Mouse (Mus musculus) limb, embryonic 13.5 days (tissue): ENCODE results near the gene Fabp3. TPM values are rescaled to one million over a fixed set of nuclear protein-coding genes. Genes with fewer than 3 reads are reported as not detected.

Experiments
- ATAC-seq: fragments of 200-750 bp; cut with Nextera tagmentation; 2 replicates; pipeline ENCODE4 v1.8.0; 2017; ENCODE audit warnings: low read depth, moderate number of reproducible peaks, moderate TSS enrichment; ENCODE audit not compliant: low FRiP score
- H3K27ac ChIP-seq: fragments of 300-500 bp; sonication (generic); 2 replicates; pipeline ENCODE4 v1.5.1; 2015; ENCODE audit warnings: inconsistent platforms, mild to moderate bottlenecking, moderate library complexity
- H3K27me3 ChIP-seq: fragments of 300-500 bp; sonication (generic); 2 replicates; pipeline ENCODE4 v1.6.1; 2015; ENCODE audit warnings: mild to moderate bottlenecking, inconsistent platforms
- H3K36me3 ChIP-seq: fragments of 300-500 bp; sonication (generic); 2 replicates; pipeline ENCODE4 v1.6.1; 2015; ENCODE audit warnings: inconsistent platforms, mild to moderate bottlenecking, moderate library complexity
- H3K4me1 ChIP-seq: fragments of 300-500 bp; sonication (generic); 2 replicates; pipeline ENCODE4 v1.6.1; 2015; ENCODE audit warnings: inconsistent platforms
- H3K4me2 ChIP-seq: fragments of 300-500 bp; sonication (generic); replicated peaks from 2 replicates; pipeline ENCODE4 v1.6.1; 2015; ENCODE audit warnings: inconsistent platforms, mild to moderate bottlenecking, moderate library complexity
- H3K4me3 ChIP-seq: fragments of 300-500 bp; sonication (generic); 2 replicates; pipeline ENCODE4 v1.5.1; 2015; ENCODE audit warnings: moderate library complexity, mild to moderate bottlenecking, inconsistent platforms
- H3K9ac ChIP-seq: fragments of 300-500 bp; sonication (generic); 2 replicates; pipeline ENCODE4 v1.6.1; 2015; ENCODE audit warnings: mild to moderate bottlenecking, inconsistent platforms
- H3K9me3 ChIP-seq: fragments of 300-500 bp; sonication (generic); 2 replicates; pipeline ENCODE4 v1.6.1; 2016; ENCODE audit warnings: inconsistent platforms
- WGBS: fragments of 180-500 bp; shearing (Covaris S2); methylation state at CpG from one replicate; pipeline ENCODE4 v1.1.7; 2015; 5-methylcytosine and 5-hydroxymethylcytosine counted together
- polyA plus RNA-seq: library from polyadenylated mRNA; unstranded; fragments of >200 nt; fragmentation: Nextera tagmentation; extraction: Ambion mirVana; gene quantifications from 2 replicates; pipeline ENCODE4 v1.2.1, GENCODE M21; 2015

Gene Fabp3
- polyA plus RNA-seq, 1 experiment from 2014 or later = 27.4 TPM

- Histone ChIP-seq H3K36me3 (peaks cover 9% of the 10 kb centered on the region), H3K27ac (peak overlapping the region; percentile 86), H3K4me1 (peaks cover 21% of the 10 kb centered on the region), H3K4me2 (peak overlapping the region; percentile 84), H3K4me3 (peak overlapping the region; percentile 83), H3K9ac (peak overlapping the region; percentile 96), H3K27me3 (peaks cover 13% of the 10 kb centered on the region; the same call in 1 of the 2 replicates), H3K9me3 (no peaks in the 10 kb centered on the region)
- WGBS = under 1% methylated on average over 60 of the region's 62 CpGs
- peak; percentile 58 for ATAC-seq
These were observed 33.2 kb upstream of the Fabp3 start for GRCm38 (mm10) chr4:130275016-130275822.

DNA sequence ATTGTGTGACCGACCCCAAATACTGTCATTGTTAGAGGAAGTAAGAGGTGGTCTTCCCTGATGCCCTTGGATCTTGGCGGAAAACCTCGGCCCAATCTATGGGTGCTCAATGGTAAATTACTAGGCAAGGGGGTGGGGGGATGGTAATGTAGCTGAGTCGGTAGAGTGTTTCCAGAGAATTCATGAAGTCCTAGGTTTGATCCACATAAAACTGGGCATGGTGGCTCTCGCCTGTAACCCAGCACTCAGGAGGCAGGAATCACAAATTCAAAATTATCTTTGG is 32.6 kb upstream of the Fabp3 start:
- no peaks in the 10 kb centered on the region for H3K9me3 ChIP-seq
- H3K9ac ChIP-seq = peak overlapping the region; percentile 96
- 44% methylated on average over 5 of the region's 5 CpGs for WGBS
- H3K36me3 ChIP-seq = peaks cover 5% of the 10 kb centered on the region
- H3K4me2 ChIP-seq = peak overlapping the region; percentile 84
- H3K4me3 ChIP-seq = peak overlapping the region; percentile 83
- no peak for ATAC-seq
- H3K27me3 ChIP-seq = peaks cover 13% of the 10 kb centered on the region; the same call in 1 of the 2 replicates
- H3K4me1 ChIP-seq = peaks cover 21% of the 10 kb centered on the region
- peak overlapping the region; percentile 6; the same call in 1 of the 2 replicates for H3K27ac ChIP-seq

DNA sequence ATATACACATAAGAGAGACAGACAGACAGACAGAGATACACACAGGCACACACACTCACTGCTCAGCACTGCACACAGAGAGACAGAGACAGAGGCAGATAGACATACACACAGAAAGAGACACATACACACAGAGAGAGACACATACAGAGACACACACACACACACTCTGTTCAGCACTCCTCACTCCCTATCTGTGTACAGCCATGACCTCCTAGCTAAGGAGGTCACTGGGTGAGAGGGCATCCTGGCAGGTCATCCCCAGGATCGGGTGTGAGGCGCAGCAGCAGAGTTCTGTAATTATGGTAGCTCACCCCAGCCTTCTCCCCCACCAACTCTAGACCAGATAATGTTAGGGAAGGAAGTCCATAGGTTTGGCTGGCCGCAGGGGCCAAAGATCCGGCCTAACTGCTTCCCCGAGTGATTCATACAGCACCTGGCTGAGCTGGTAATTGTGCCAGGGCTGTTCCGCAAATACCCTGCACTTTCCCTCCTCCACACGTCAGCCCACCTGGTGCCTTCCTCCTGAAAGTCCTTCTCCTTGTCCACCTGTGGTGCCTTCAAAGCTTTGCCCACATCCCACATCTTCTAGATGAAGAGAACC is 31.7 kb upstream of the Fabp3 start:
- H3K4me3 ChIP-seq = no peak overlapping the region

DNA sequence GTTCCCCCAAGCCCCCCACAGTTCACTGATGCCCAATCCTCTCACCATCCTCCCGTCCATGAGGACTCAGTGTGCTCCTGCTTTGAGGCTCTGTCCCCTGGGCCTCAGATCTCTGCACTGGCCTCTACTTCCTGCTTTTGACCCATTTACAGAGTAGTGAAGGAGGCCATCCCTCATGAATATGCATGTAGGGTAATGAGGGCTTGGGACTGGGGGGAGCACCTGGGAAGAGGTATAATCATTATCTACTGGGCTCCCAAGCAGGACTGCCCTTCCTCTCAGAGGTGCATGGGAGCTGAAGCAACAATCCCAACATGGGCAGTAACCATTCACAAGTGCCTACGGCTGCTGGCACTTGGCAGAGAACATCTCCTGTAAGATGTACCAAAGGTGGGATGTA is 29.3 kb upstream of the Fabp3 start, which contains the start of gene Serinc2:
Gene Serinc2 (minus strand): TSS at position 101 of the 400 bp plus-strand sequence.
- Histone ChIP-seq H3K9me3 (no peaks in the 10 kb centered on the region), H3K27ac (no peak within 1 kb of the TSS), H3K4me1 (peaks cover 6% of the 10 kb centered on the region; the same call in 1 of the 2 replicates), H3K4me3 (no peak within 1 kb of the TSS), H3K9ac (no peak within 1 kb of the TSS), H3K36me3 (no peaks in the 10 kb centered on the region), H3K27me3 (peaks cover 13% of the 10 kb centered on the region; the same call in 1 of the 2 replicates), H3K4me2 (no peak within 1 kb of the TSS)
- 64% methylated on average over 2 of the region's 2 CpGs for WGBS
- no peak for ATAC-seq

More for the DNA sequence above, 31.7 kb upstream of the Fabp3 start:
- H3K9ac ChIP-seq = no peak overlapping the region
- WGBS = 56% methylated on average over 7 of the region's 7 CpGs
- H3K27me3 ChIP-seq = peaks cover 13% of the 10 kb centered on the region; the same call in 1 of the 2 replicates
- no peak overlapping the region for H3K4me2 ChIP-seq
- H3K9me3 ChIP-seq = no peaks in the 10 kb centered on the region
- H3K27ac ChIP-seq = no peak overlapping the region
- no peaks in the 10 kb centered on the region for H3K36me3 ChIP-seq
- H3K4me1 ChIP-seq = peaks cover 21% of the 10 kb centered on the region
- ATAC-seq = no peak

DNA sequence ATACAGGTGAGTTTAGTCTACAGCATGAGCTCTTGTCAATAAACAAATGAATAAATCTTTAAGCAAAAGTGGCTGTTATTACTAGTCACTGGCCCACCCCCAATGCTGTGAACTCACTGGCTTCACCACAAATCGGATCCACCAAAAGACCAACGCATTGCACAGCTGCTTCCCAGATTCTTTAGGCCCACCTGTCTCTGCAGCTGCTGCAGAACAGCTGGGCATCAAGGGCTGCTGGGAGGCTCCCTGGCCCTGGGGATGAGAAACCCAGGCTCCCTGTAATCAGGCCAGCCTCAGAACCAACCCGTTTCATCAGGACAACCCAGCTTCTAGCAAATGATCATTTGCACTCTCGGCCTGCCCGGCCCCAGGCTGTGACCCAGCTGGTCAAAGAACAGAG is 25.5 kb upstream of the Fabp3 start:
- H3K4me3 ChIP-seq = no peak overlapping the region
- no peak overlapping the region for H3K27ac ChIP-seq
- peaks cover 10% of the 10 kb centered on the region; the same call in 1 of the 2 replicates for H3K27me3 ChIP-seq
- no peak overlapping the region for H3K9ac ChIP-seq
- no peaks in the 10 kb centered on the region for H3K9me3 ChIP-seq
- H3K4me1 ChIP-seq = no peaks in the 10 kb centered on the region
- H3K36me3 ChIP-seq = no peaks in the 10 kb centered on the region
- 52% methylated on average over 5 of the region's 5 CpGs for WGBS
- no peak overlapping the region for H3K4me2 ChIP-seq
- no peak for ATAC-seq

GRCm38 (mm10) chr4:130283826-130284225 is 24.6 kb upstream of the Fabp3 start:
- H3K27me3 ChIP-seq = peaks cover 10% of the 10 kb centered on the region; the same call in 1 of the 2 replicates
- no peaks in the 10 kb centered on the region for H3K4me1 ChIP-seq
- no peaks in the 10 kb centered on the region for H3K36me3 ChIP-seq
- H3K9ac ChIP-seq = no peak overlapping the region
- no peak for ATAC-seq
- WGBS = 82% methylated on average over 9 of the region's 9 CpGs
- H3K9me3 ChIP-seq = no peaks in the 10 kb centered on the region
- no peak overlapping the region for H3K4me2 ChIP-seq
- no peak overlapping the region for H3K27ac ChIP-seq
- H3K4me3 ChIP-seq = no peak overlapping the region

- no peak overlapping the region for H3K27ac ChIP-seq
- H3K9me3 ChIP-seq = no peaks in the 10 kb centered on the region
- ATAC-seq = no peak
- no peak overlapping the region for H3K9ac ChIP-seq
- peaks cover 6% of the 10 kb centered on the region; the same call in 1 of the 2 replicates for H3K27me3 ChIP-seq
- no peaks in the 10 kb centered on the region for H3K36me3 ChIP-seq
- WGBS = 50% methylated on average over 3 of the region's 3 CpGs
- no peak overlapping the region for H3K4me2 ChIP-seq
- no peaks in the 10 kb centered on the region for H3K4me1 ChIP-seq
- no peak overlapping the region for H3K4me3 ChIP-seq
These were observed 21.9 kb upstream of the Fabp3 start for GRCm38 (mm10) chr4:130286531-130286930.

DNA sequence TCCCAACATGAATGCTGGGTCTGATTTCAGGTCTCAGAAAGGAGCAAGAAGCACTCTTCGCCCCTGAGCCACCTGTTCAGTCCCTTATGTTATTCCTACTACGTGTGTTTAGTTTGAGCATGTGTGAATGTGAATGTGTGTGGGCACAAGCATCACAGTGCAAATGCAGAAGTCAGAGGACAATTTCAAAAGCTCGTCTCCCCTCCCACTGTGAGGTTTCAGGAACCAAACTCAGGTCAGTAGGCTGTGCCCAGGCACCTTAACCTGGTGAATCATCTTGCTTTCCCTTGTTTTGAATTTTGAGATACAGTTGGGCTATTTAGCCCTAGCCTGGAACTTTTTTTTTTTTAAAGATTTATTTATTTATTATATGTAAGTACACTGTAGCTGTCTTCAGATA is 18.6 kb upstream of the Fabp3 start:
- no peak overlapping the region for H3K4me2 ChIP-seq
- H3K4me1 ChIP-seq = no peaks in the 10 kb centered on the region
- H3K36me3 ChIP-seq = no peaks in the 10 kb centered on the region
- H3K9me3 ChIP-seq = no peaks in the 10 kb centered on the region
- no peak overlapping the region for H3K9ac ChIP-seq
- ATAC-seq = no peak
- 70% methylated on average over 3 of the region's 3 CpGs for WGBS
- H3K27ac ChIP-seq = no peak overlapping the region
- H3K4me3 ChIP-seq = no peak overlapping the region
- peaks cover 6% of the 10 kb centered on the region; the same call in 1 of the 2 replicates for H3K27me3 ChIP-seq

- ATAC-seq = 0 out of 2 replicates have a peak, but pooled peaks have one; percentile 61
- Histone ChIP-seq H3K27ac (no peak overlapping the region), H3K9me3 (no peaks in the 10 kb centered on the region)
These were observed 16.1 kb upstream of the Fabp3 start for GRCm38 (mm10) chr4:130292271-130292670.

GRCm38 (mm10) chr4:130294513-130294912 is 13.9 kb upstream of the Fabp3 start:
- Histone ChIP-seq H3K27ac (no peak overlapping the region), H3K4me3 (no peak overlapping the region), H3K4me2 (no peak overlapping the region), H3K36me3 (no peaks in the 10 kb centered on the region), H3K27me3 (0 out of 2 replicates have a peak, but pooled peaks cover 5% of the 10 kb centered on the region), H3K9me3 (no peaks in the 10 kb centered on the region), H3K4me1 (0 out of 2 replicates have a peak, but pooled peaks cover 4% of the 10 kb centered on the region), H3K9ac (no peak overlapping the region)
- ATAC-seq = no peak
- WGBS = 88% methylated on average over 8 of the region's 8 CpGs

More at GRCm38 (mm10) chr4:130292271-130292670, 16.1 kb upstream of the Fabp3 start:
- H3K4me2 ChIP-seq = no peak overlapping the region
- H3K9ac ChIP-seq = no peak overlapping the region
- H3K36me3 ChIP-seq = no peaks in the 10 kb centered on the region
- H3K27me3 ChIP-seq = 0 out of 2 replicates have a peak, but pooled peaks cover 5% of the 10 kb centered on the region
- no peak overlapping the region for H3K4me3 ChIP-seq
- H3K4me1 ChIP-seq = 0 out of 2 replicates have a peak, but pooled peaks cover 4% of the 10 kb centered on the region
- 2% methylated on average over 4 of the region's 4 CpGs for WGBS

GRCm38 (mm10) chr4:130295047-130295745 is 13.2 kb upstream of the Fabp3 start:
- ATAC-seq = no peak
- 46% methylated on average over 23 of the region's 23 CpGs for WGBS
- H3K36me3 ChIP-seq = no peaks in the 10 kb centered on the region
- no peak overlapping the region for H3K27ac ChIP-seq
- 0 out of 2 replicates have a peak, but pooled peaks cover 5% of the 10 kb centered on the region for H3K27me3 ChIP-seq
- H3K4me3 ChIP-seq = no peak overlapping the region
- no peaks in the 10 kb centered on the region for H3K9me3 ChIP-seq
- 0 out of 2 replicates have a peak, but pooled peaks cover 4% of the 10 kb centered on the region for H3K4me1 ChIP-seq
- no peak overlapping the region for H3K9ac ChIP-seq
- peak overlapping the region; percentile 23; the same call in 1 of the 2 replicates for H3K4me2 ChIP-seq
